Mouse (Mus musculus) heart, postnatal 0 days (tissue): ENCODE measurements around the gene Gba2. TPM values are rescaled to one million over a fixed set of nuclear protein-coding genes. Genes with fewer than 3 reads are reported as not detected.
"Not testable (repeated sequence)": the region's sequence is repeated elsewhere in the genome, so short reads cannot be mapped to it uniquely, and the experiment has no call there.

ENCODE experiments used
- ATAC-seq: fragments of 200-750 bp; cut with Nextera tagmentation; 2 replicates; pipeline ENCODE4 v1.8.0; 2017; ENCODE audit warnings: low read depth, moderate number of reproducible peaks, moderate library complexity; ENCODE audit not compliant: insufficient read depth
- DNase-seq: peaks from one replicate; pipeline ENCODE4 v3.0.0-alpha.2; 2016; ENCODE audit warnings: low spot score
- H3K27ac ChIP-seq: fragments of 300-500 bp; sonication (generic); 2 replicates; pipeline ENCODE4 v1.5.1; 2014; ENCODE audit warnings: low read depth, mild to moderate bottlenecking
- H3K27me3 ChIP-seq: fragments of 300-500 bp; sonication (generic); 2 replicates; pipeline ENCODE4 v1.6.1; 2014; ENCODE audit warnings: low read length, mixed read lengths; ENCODE audit not compliant: control insufficient read depth, insufficient read depth
- H3K36me3 ChIP-seq: fragments of 300-500 bp; sonication (generic); replicated peaks from 2 replicates; pipeline ENCODE4 v1.6.1; 2014; ENCODE audit warnings: low read length, mixed read lengths; ENCODE audit not compliant: control insufficient read depth, insufficient read depth
- H3K4me1 ChIP-seq: fragments of 300-500 bp; sonication (generic); 2 replicates; pipeline ENCODE4 v1.6.1; 2014; ENCODE audit warnings: antibody characterized with exemption; ENCODE audit not compliant: control insufficient read depth, insufficient read depth
- H3K4me2 ChIP-seq: fragments of 300-500 bp; sonication (generic); 2 replicates; pipeline ENCODE4 v1.6.1; 2014; ENCODE audit warnings: low read depth, mild to moderate bottlenecking, low read length, moderate library complexity
- H3K4me3 ChIP-seq: fragments of 300-500 bp; sonication (generic); 2 replicates; pipeline ENCODE4 v1.5.1; 2014; ENCODE audit warnings: low read depth, low read length
- H3K9ac ChIP-seq: fragments of 300-500 bp; sonication (generic); replicated peaks from 2 replicates; pipeline ENCODE4 v1.6.1; 2014; ENCODE audit warnings: low read depth, low read length, mixed read lengths
- H3K9me3 ChIP-seq: fragments of 300-500 bp; sonication (generic); replicated peaks from 2 replicates; pipeline ENCODE4 v1.6.1; 2016; ENCODE audit warnings: low read length; ENCODE audit not compliant: control insufficient read depth
- CTCF ChIP-seq: IDR thresholded peaks from 2 replicates; pipeline ENCODE4 v1.5.1; 2016; ENCODE audit warnings: antibody characterized with exemption, control low read depth, low read depth
- EP300 ChIP-seq: IDR thresholded peaks from 2 replicates; pipeline ENCODE4 v1.6.1; 2016; ENCODE audit warnings: antibody characterized with exemption, low read depth
- WGBS: fragments of 180-500 bp; shearing (Covaris S2); extraction: QIAGEN DNeasy Blood & Tissue Kit; methylation state at CpG from one replicate; pipeline ENCODE4 v1.1.7; 2014; 5-methylcytosine and 5-hydroxymethylcytosine counted together
- polyA plus RNA-seq: library from polyadenylated mRNA; unstranded; fragments of >200 nt; fragmentation: Nextera tagmentation; extraction: Ambion mirVana; gene quantifications from 2 replicates; pipeline ENCODE4 v1.2.1, GENCODE M21; 2015
- total RNA-seq: library from RNA; depleted of rRNA; stranded (reverse); fragments of >200 nt; gene quantifications from 2 replicates; pipeline ENCODE4 v1.2.3, GENCODE M21; 2014; ENCODE audit warnings: low replicate concordance

Gene Gba2
- total and polyA plus RNA-seq, 2 experiments from 2014 or later: 11.0 to 14.0 TPM

- no peaks in the 10 kb centered on the region for H3K9me3 ChIP-seq
- H3K27ac ChIP-seq: no peak overlapping the region
- H3K4me1 ChIP-seq: no peaks in the 10 kb centered on the region
- H3K36me3 ChIP-seq: no peaks in the 10 kb centered on the region
- DNase-seq (no peak), ATAC-seq (no peak)
- H3K27me3 ChIP-seq: no peaks in the 10 kb centered on the region
- TF ChIP-seq CTCF (no peak), EP300 (no peak)
- no peak overlapping the region for H3K4me3 ChIP-seq
- H3K9ac ChIP-seq: no peak overlapping the region
- WGBS: 38% methylated on average over 9 of the region's 9 CpGs
- no peak overlapping the region for H3K4me2 ChIP-seq
Observed at GRCm38 (mm10) chr4:43604751-43605685, 26.3 kb upstream of the Gba2 start.

GRCm38 (mm10) chr4:43604099-43604498, 25.4 kb upstream of the Gba2 start:
- TF ChIP-seq CTCF (no peak), EP300 (no peak)

GRCm38 (mm10) chr4:43600195-43600934, 21.7 kb upstream of the Gba2 start:
- Histone ChIP-seq H3K9ac (no peak overlapping the region), H3K4me1 (no peaks in the 10 kb centered on the region), H3K27ac (no peak overlapping the region), H3K9me3 (no peaks in the 10 kb centered on the region), H3K27me3 (no peaks in the 10 kb centered on the region), H3K4me3 (no peak overlapping the region), H3K36me3 (no peaks in the 10 kb centered on the region), H3K4me2 (no peak overlapping the region)
- no peak for DNase-seq
- WGBS: 67% methylated on average over 9 of the region's 9 CpGs
- TF ChIP-seq EP300: no peak
- TF ChIP-seq CTCF: no peak
- ATAC-seq: no peak

More at GRCm38 (mm10) chr4:43604099-43604498, 25.4 kb upstream of the Gba2 start:
- Histone ChIP-seq H3K27ac (no peak overlapping the region), H3K4me3 (no peak overlapping the region), H3K36me3 (no peaks in the 10 kb centered on the region), H3K9me3 (no peaks in the 10 kb centered on the region), H3K4me1 (no peaks in the 10 kb centered on the region), H3K27me3 (no peaks in the 10 kb centered on the region), H3K9ac (no peak overlapping the region), H3K4me2 (no peak overlapping the region)
- 59% methylated on average over 3 of the region's 3 CpGs for WGBS
- no peak for DNase-seq
- no peak for ATAC-seq

DNA sequence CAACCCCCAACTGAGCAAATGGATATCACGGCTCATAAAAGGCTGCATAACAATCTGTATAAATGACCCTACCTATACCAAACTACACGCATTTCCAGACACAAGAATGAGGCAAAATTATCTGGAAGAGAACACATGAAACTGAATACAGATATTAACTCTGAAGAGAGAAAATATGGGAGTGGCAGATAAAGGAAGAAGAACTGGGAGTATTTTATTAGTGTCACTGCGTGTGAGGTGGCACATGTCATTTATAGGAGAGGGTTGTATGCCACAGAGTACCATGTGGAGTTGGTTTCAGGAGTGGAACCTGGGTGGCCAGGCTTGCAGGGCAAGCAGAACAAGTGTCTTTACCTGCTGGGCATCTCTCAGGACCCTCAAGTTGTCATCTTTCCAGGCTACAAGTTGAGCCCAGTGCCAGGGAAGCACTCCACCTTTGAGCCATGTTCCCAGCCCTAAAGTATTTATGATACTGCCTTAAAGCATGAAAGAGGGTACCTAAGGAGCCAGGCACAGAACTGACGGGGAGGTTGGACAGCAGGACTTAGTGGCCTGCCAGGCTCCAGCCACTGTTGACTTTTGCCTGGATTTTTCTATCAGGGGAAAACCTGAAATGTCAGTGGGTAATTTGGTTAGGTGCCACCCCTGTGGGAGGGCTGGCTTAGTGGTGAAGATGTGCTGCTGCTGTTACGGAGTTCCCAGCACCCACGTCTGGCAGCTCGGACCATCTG, 20.1 kb upstream of the Gba2 start:
- DNase-seq: no peak
- TF ChIP-seq CTCF (no peak), EP300 (no peak)
- Histone ChIP-seq H3K4me3 (no peak overlapping the region), H3K27me3 (no peaks in the 10 kb centered on the region), H3K36me3 (no peaks in the 10 kb centered on the region), H3K9ac (no peak overlapping the region), H3K4me1 (no peaks in the 10 kb centered on the region), H3K27ac (no peak overlapping the region), H3K9me3 (no peaks in the 10 kb centered on the region), H3K4me2 (no peak overlapping the region)
- 81% methylated on average over 7 of the region's 7 CpGs for WGBS
- ATAC-seq: no peak

GRCm38 (mm10) chr4:43598200-43598599, 19.5 kb upstream of the Gba2 start:
- no peak overlapping the region for H3K4me3 ChIP-seq
- H3K9ac ChIP-seq: no peak overlapping the region
- H3K4me2 ChIP-seq: no peak overlapping the region
- H3K4me1 ChIP-seq: no peaks in the 10 kb centered on the region
- no peaks in the 10 kb centered on the region for H3K9me3 ChIP-seq
- H3K36me3 ChIP-seq: no peaks in the 10 kb centered on the region
- TF ChIP-seq CTCF (no peak), EP300 (no peak)
- WGBS: 74% methylated on average over 4 of the region's 4 CpGs
- H3K27ac ChIP-seq: no peak overlapping the region
- H3K27me3 ChIP-seq: no peaks in the 10 kb centered on the region
- no peak for ATAC-seq
- DNase-seq: no peak

GRCm38 (mm10) chr4:43596597-43596996, 17.9 kb upstream of the Gba2 start:
- not testable (repeated sequence) for ATAC-seq, H3K27me3 ChIP-seq, H3K27ac ChIP-seq, H3K4me1 ChIP-seq, DNase-seq, H3K4me2 ChIP-seq, H3K9me3 ChIP-seq, H3K9ac ChIP-seq, H3K36me3 ChIP-seq, H3K4me3 ChIP-seq
- WGBS: 77% methylated on average over 2 of the region's 2 CpGs
